Mouse (Mus musculus): ENCODE measurements around the gene Plod2.

Plod2 gene

GRCm38 (mm10) chr9:92555006-92555958, 13.3 kb downstream of the Plod2 start:
- no peak for DNase-seq (ENCODE audit: low read depth, low spot score)

- DNase-seq (ENCODE audit: low read depth, low spot score), result no peak
These were observed 17.7 kb downstream of the Plod2 start for GRCm38 (mm10) chr9:92559750-92560149.

GRCm38 (mm10) chr9:92560840-92561547, 19.0 kb downstream of the Plod2 start:
- DNase-seq (ENCODE audit: low read depth, low spot score), result no peak

- no peak for DNase-seq (ENCODE audit: low read depth, low spot score)
These were observed 20.4 kb downstream of the Plod2 start for GRCm38 (mm10) chr9:92562416-92562815.

- DNase-seq (ENCODE audit: low read depth, low spot score), result no peak
These were observed 21.3 kb downstream of the Plod2 start for GRCm38 (mm10) chr9:92563306-92563705.

GRCm38 (mm10) chr9:92564391-92564790, 22.4 kb downstream of the Plod2 start:
- DNase-seq (ENCODE audit: low read depth, low spot score), result no peak

- no peak for DNase-seq (ENCODE audit: low read depth, low spot score)
These were observed 24.2 kb downstream of the Plod2 start for GRCm38 (mm10) chr9:92566234-92566633.

GRCm38 (mm10) chr9:92567474-92567873, 25.5 kb downstream of the Plod2 start:
- no peak for DNase-seq (ENCODE audit: low read depth, low spot score)

GRCm38 (mm10) chr9:92568798-92569197, 26.8 kb downstream of the Plod2 start:
- no peak for DNase-seq (ENCODE audit: low read depth, low spot score)

GRCm38 (mm10) chr9:92572376-92573108, 30.5 kb downstream of the Plod2 start:
- DNase-seq (ENCODE audit: low read depth, low spot score), result no peak

- DNase-seq (ENCODE audit: low read depth, low spot score), result no peak
These were observed 41.9 kb downstream of the Plod2 start for GRCm38 (mm10) chr9:92583876-92584275.

- DNase-seq (ENCODE audit: low read depth, low spot score), result no peak
These were observed 44.0 kb downstream of the Plod2 start for GRCm38 (mm10) chr9:92586025-92586424.

GRCm38 (mm10) chr9:92587391-92587790, 45.4 kb downstream of the Plod2 start:
- DNase-seq (ENCODE audit: low read depth, low spot score), result no peak

- DNase-seq (ENCODE audit: low read depth, low spot score), result no peak
These were observed 46.2 kb downstream of the Plod2 start for GRCm38 (mm10) chr9:92588226-92588625.

- DNase-seq (ENCODE audit: low read depth, low spot score), result no peak
These were observed 47.0 kb downstream of the Plod2 start for GRCm38 (mm10) chr9:92589021-92589420.

GRCm38 (mm10) chr9:92591482-92591881, 49.5 kb downstream of the Plod2 start:
- DNase-seq (ENCODE audit: low read depth, low spot score), result no peak

- no peak for DNase-seq (ENCODE audit: low read depth, low spot score)
These were observed 50.7 kb downstream of the Plod2 start for GRCm38 (mm10) chr9:92592757-92593156.

GRCm38 (mm10) chr9:92594491-92594890, 52.5 kb downstream of the Plod2 start:
- no peak for DNase-seq (ENCODE audit: low read depth, low spot score)

- DNase-seq (ENCODE audit: low read depth, low spot score), result no peak
These were observed 53.3 kb downstream of the Plod2 start for GRCm38 (mm10) chr9:92595296-92595695.

- no peak for DNase-seq (ENCODE audit: low read depth, low spot score)
These were observed 55.0 kb downstream of the Plod2 start for GRCm38 (mm10) chr9:92596916-92597547.

GRCm38 (mm10) chr9:92597776-92598175, 55.8 kb downstream of the Plod2 start:
- DNase-seq (ENCODE audit: low read depth, low spot score), result peak; percentile 15

Measured in retina, adult 2 months (tissue).